Mouse (Mus musculus) heart, postnatal 0 days (tissue): ENCODE measurements around the gene Nav1. TPM values are rescaled to one million over a fixed set of nuclear protein-coding genes. Genes with fewer than 3 reads are reported as not detected.
A peak's percentile ranks its signal among the peaks of the same experiment; 100 is the strongest.

Experiments used
- ATAC-seq: fragments of 200-750 bp; cut with Nextera tagmentation; 2 replicates; pipeline ENCODE4 v1.8.0; 2017; ENCODE audit warnings: low read depth, moderate number of reproducible peaks, moderate library complexity; ENCODE audit not compliant: insufficient read depth
- DNase-seq: peaks from one replicate; pipeline ENCODE4 v3.0.0-alpha.2; 2016; ENCODE audit warnings: low spot score
- H3K27ac ChIP-seq: fragments of 300-500 bp; sonication (generic); 2 replicates; pipeline ENCODE4 v1.5.1; 2014; ENCODE audit warnings: low read depth, mild to moderate bottlenecking
- H3K27me3 ChIP-seq: fragments of 300-500 bp; sonication (generic); 2 replicates; pipeline ENCODE4 v1.6.1; 2014; ENCODE audit warnings: low read length, mixed read lengths; ENCODE audit not compliant: control insufficient read depth, insufficient read depth
- H3K36me3 ChIP-seq: fragments of 300-500 bp; sonication (generic); replicated peaks from 2 replicates; pipeline ENCODE4 v1.6.1; 2014; ENCODE audit warnings: low read length, mixed read lengths; ENCODE audit not compliant: control insufficient read depth, insufficient read depth
- H3K4me1 ChIP-seq: fragments of 300-500 bp; sonication (generic); 2 replicates; pipeline ENCODE4 v1.6.1; 2014; ENCODE audit warnings: antibody characterized with exemption; ENCODE audit not compliant: control insufficient read depth, insufficient read depth
- H3K4me2 ChIP-seq: fragments of 300-500 bp; sonication (generic); 2 replicates; pipeline ENCODE4 v1.6.1; 2014; ENCODE audit warnings: low read depth, mild to moderate bottlenecking, low read length, moderate library complexity
- H3K4me3 ChIP-seq: fragments of 300-500 bp; sonication (generic); 2 replicates; pipeline ENCODE4 v1.5.1; 2014; ENCODE audit warnings: low read depth, low read length
- H3K9ac ChIP-seq: fragments of 300-500 bp; sonication (generic); replicated peaks from 2 replicates; pipeline ENCODE4 v1.6.1; 2014; ENCODE audit warnings: low read depth, low read length, mixed read lengths
- H3K9me3 ChIP-seq: fragments of 300-500 bp; sonication (generic); replicated peaks from 2 replicates; pipeline ENCODE4 v1.6.1; 2016; ENCODE audit warnings: low read length; ENCODE audit not compliant: control insufficient read depth
- CTCF ChIP-seq: IDR thresholded peaks from 2 replicates; pipeline ENCODE4 v1.5.1; 2016; ENCODE audit warnings: antibody characterized with exemption, control low read depth, low read depth
- EP300 ChIP-seq: IDR thresholded peaks from 2 replicates; pipeline ENCODE4 v1.6.1; 2016; ENCODE audit warnings: antibody characterized with exemption, low read depth
- WGBS: fragments of 180-500 bp; shearing (Covaris S2); extraction: QIAGEN DNeasy Blood & Tissue Kit; methylation state at CpG from one replicate; pipeline ENCODE4 v1.1.7; 2014; 5-methylcytosine and 5-hydroxymethylcytosine counted together
- polyA plus RNA-seq: library from polyadenylated mRNA; unstranded; fragments of >200 nt; fragmentation: Nextera tagmentation; extraction: Ambion mirVana; gene quantifications from 2 replicates; pipeline ENCODE4 v1.2.1, GENCODE M21; 2015
- total RNA-seq: library from RNA; depleted of rRNA; stranded (reverse); fragments of >200 nt; gene quantifications from 2 replicates; pipeline ENCODE4 v1.2.3, GENCODE M21; 2014; ENCODE audit warnings: low replicate concordance

Gene Nav1
- total and polyA plus RNA-seq, 2 experiments from 2014 or later = 10.3 to 29.9 TPM

DNA sequence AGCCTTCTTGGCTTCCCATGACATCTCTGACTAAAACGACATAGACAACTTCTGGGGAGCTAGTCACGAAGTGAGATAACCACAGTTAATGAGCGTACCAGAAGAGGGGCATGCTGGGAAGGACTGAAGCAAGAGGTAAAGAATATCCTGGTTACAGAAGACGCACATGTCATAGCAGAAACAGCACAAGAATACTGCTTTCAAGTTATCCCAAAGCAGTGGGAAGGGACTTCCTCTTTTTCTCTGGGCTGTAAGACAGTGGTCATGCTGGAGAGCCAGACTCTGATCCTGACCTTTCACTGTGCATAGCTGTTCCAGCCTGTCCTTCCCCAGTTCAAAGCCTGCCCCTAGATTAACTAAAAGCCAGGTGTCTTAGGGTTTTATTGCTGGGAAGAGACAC is 26.4 kb upstream of the Nav1 start:
- Histone ChIP-seq H3K4me1 (peaks cover 27% of the 10 kb centered on the region), H3K36me3 (no peaks in the 10 kb centered on the region), H3K9ac (no peak overlapping the region), H3K4me3 (no peak overlapping the region), H3K27me3 (no peaks in the 10 kb centered on the region), H3K27ac (no peak overlapping the region), H3K4me2 (no peak overlapping the region), H3K9me3 (no peaks in the 10 kb centered on the region)
- 73% methylated on average over 4 of the region's 4 CpGs for WGBS
- DNase-seq (no peak), ATAC-seq (no peak)
- TF ChIP-seq CTCF = no peak
- TF ChIP-seq EP300 = no peak

DNA sequence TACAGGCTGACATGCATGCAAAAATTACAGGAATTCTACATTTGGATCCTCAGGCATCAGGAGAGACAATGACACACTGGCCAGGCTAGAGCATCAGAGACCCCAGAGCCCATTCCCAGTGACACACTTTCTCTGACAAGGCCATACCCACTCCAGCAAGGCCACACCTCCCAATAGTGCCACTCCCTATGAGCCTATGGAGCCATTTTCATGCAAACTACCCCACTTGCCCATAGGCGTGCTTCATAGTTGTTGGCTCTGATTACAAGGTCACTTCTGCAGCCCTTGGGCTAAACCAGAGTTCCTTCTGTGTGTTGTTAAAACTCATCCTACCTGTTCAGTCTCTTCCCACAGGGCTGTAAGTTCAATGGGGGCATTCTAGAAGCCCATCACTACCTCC is 25.1 kb upstream of the Nav1 start:
- peaks cover 27% of the 10 kb centered on the region for H3K4me1 ChIP-seq
- WGBS = 80% methylated on average over 1 of the region's 1 CpGs
- no peaks in the 10 kb centered on the region for H3K9me3 ChIP-seq
- no peaks in the 10 kb centered on the region for H3K27me3 ChIP-seq
- peak overlapping the region; percentile 23; the same call in 1 of the 2 replicates for H3K27ac ChIP-seq
- ATAC-seq (no peak), DNase-seq (no peak)
- no peaks in the 10 kb centered on the region for H3K36me3 ChIP-seq
- H3K4me3 ChIP-seq = no peak overlapping the region
- no peak overlapping the region for H3K9ac ChIP-seq
- TF ChIP-seq CTCF = no peak
- no peak for TF ChIP-seq EP300
- no peak overlapping the region for H3K4me2 ChIP-seq

DNA sequence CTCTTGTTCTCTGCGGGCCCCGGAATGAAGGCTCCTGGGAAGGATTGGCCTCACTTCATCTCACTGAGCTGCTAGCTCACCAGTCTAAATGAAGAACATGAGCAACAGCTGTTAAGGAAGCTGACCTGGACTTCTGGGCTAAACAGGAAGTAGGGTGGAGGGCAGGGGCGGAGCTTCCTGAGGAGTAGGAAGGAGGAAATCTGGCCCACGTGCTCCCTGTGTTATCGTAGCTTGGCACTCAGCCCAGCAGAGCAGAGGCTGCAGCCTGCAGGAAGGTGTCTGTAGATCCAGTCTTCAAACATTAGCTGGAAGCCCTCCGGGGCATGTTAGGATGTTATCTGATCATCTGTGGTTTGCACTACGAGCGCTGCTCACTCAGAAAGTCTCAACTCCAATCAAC is 24.4 kb upstream of the Nav1 start:
- peak; percentile 90 for TF ChIP-seq EP300
- no peak for TF ChIP-seq CTCF
- 21% methylated on average over 8 of the region's 8 CpGs for WGBS
- H3K4me2 ChIP-seq = 0 out of 2 replicates have a peak overlapping the region, but pooled peaks have one; percentile 15

DNA sequence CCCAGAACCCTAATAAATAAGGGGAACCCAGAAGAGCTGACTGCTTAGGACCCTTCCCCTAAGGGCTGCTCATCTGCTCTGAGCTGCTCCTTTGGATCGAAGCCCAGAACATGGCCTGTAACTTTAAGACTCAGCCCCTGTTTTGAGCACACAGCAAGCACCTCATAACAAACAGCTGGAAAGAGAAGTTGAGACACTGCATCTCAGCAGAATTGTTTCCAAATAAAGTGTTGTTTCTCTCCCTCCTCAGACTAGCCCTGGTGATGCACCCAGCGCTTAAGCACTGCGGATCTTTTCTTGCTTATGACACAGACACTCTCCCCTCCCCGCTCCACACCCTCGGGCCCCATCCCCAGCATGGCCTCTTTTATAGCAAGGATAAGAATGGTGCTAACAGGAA is 22.8 kb upstream of the Nav1 start:
- no peak for ATAC-seq
- H3K27me3 ChIP-seq = no peaks in the 10 kb centered on the region
- no peak overlapping the region for H3K4me2 ChIP-seq
- TF ChIP-seq CTCF (no peak), EP300 (no peak)
- no peak for DNase-seq
- 78% methylated on average over 5 of the region's 5 CpGs for WGBS
- no peak overlapping the region for H3K4me3 ChIP-seq
- no peak overlapping the region for H3K27ac ChIP-seq
- no peaks in the 10 kb centered on the region for H3K36me3 ChIP-seq
- H3K9ac ChIP-seq = no peak overlapping the region
- no peaks in the 10 kb centered on the region for H3K9me3 ChIP-seq
- peaks cover 21% of the 10 kb centered on the region for H3K4me1 ChIP-seq

More for the DNA sequence above, 24.4 kb upstream of the Nav1 start:
- Histone ChIP-seq H3K9ac (no peak overlapping the region), H3K27ac (peak overlapping the region; percentile 62), H3K27me3 (no peaks in the 10 kb centered on the region), H3K4me1 (peaks cover 27% of the 10 kb centered on the region), H3K9me3 (no peaks in the 10 kb centered on the region), H3K4me3 (no peak overlapping the region), H3K36me3 (no peaks in the 10 kb centered on the region)
- peak; percentile 93 for DNase-seq
- ATAC-seq = peak; percentile 87

DNA sequence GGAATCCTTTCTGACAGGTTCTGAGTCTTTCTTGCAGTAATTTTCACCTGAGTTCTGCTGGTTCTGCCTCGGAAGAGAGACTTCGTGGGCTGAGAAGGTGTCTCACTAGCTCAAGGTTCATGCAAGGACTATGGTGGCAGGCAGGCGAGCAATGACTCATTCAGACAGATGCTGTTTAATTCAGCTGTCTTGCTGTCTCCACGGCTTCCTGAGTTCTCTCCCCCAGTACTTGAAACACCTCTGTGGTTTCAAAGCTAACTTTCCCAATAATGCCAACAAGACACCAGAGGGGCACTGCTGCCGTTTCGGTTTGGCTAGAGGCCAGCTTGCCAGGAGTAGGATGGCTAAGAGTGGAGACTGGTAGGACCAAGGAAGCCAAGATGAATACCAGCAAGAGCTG is 19.1 kb upstream of the Nav1 start:
- DNase-seq = no peak
- no peak for ATAC-seq
- H3K9me3 ChIP-seq = no peaks in the 10 kb centered on the region
- no peak overlapping the region for H3K4me3 ChIP-seq
- 0 out of 2 replicates have a peak, but pooled peaks cover 10% of the 10 kb centered on the region for H3K4me1 ChIP-seq
- TF ChIP-seq EP300 = no peak
- TF ChIP-seq CTCF = no peak
- 78% methylated on average over 6 of the region's 6 CpGs for WGBS
- H3K27ac ChIP-seq = no peak overlapping the region
- no peak overlapping the region for H3K9ac ChIP-seq
- H3K27me3 ChIP-seq = no peaks in the 10 kb centered on the region
- H3K36me3 ChIP-seq = no peaks in the 10 kb centered on the region
- no peak overlapping the region for H3K4me2 ChIP-seq

DNA sequence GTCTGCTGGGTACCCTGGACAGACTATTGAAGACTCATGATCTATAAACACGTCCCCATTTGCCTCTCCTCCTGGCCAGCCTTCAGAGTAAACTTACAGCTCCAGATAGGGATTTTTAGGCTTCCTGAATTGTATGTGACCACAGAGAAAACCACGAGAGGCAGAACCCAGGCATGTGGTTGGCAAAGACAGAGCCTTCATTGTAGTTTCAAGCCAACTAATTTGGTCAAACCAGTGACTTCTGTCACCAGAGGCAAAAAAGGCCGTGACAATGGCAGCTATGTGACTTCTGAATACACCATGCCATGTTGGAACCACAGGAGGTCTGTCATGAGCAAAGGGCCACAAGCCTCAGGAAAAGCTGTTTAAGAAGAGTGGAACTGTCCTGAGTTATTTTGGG is 18.6 kb upstream of the Nav1 start:
- ATAC-seq (no peak), DNase-seq (no peak)
- TF ChIP-seq EP300 (no peak), CTCF (no peak)
- H3K4me1 ChIP-seq = 0 out of 2 replicates have a peak, but pooled peaks cover 5% of the 10 kb centered on the region
- no peaks in the 10 kb centered on the region for H3K36me3 ChIP-seq
- H3K4me3 ChIP-seq = no peak overlapping the region
- H3K27me3 ChIP-seq = no peaks in the 10 kb centered on the region
- 70% methylated on average over 3 of the region's 3 CpGs for WGBS
- no peak overlapping the region for H3K27ac ChIP-seq
- H3K9ac ChIP-seq = no peak overlapping the region
- H3K9me3 ChIP-seq = no peaks in the 10 kb centered on the region
- H3K4me2 ChIP-seq = no peak overlapping the region
